Mouse (Mus musculus): ENCODE data around the gene Tomm22.
A peak's percentile ranks its signal among the peaks of the same experiment; 100 is the strongest.

The Tomm22 gene

GRCm38 (mm10) chr15:79686046-79686869 is 15.6 kb downstream of the Tomm22 start:
- DNase-seq (ENCODE audit: low read depth, low spot score), result no peak

GRCm38 (mm10) chr15:79687175-79687574 is 16.5 kb downstream of the Tomm22 start:
- no peak for DNase-seq (ENCODE audit: low read depth, low spot score)

GRCm38 (mm10) chr15:79687646-79688267 is 17.1 kb downstream of the Tomm22 start, which contains the start of gene Josd1:
Josd1 (minus strand) TSS chr15:79687919.
- peak; percentile 81 for DNase-seq (ENCODE audit: low read depth, low spot score)

GRCm38 (mm10) chr15:79688268-79688956 is 17.8 kb downstream of the Tomm22 start:
- no peak for DNase-seq (ENCODE audit: low read depth, low spot score)

GRCm38 (mm10) chr15:79689662-79690425 is 19.2 kb downstream of the Tomm22 start:
- no peak for DNase-seq (ENCODE audit: low read depth, low spot score)

GRCm38 (mm10) chr15:79690426-79691022 is 19.9 kb downstream of the Tomm22 start, which contains the start of gene Gtpbp1:
Gtpbp1 (plus strand) TSS chr15:79690845.
- peak; percentile 97 for DNase-seq (ENCODE audit: low read depth, low spot score)

- DNase-seq (ENCODE audit: low read depth, low spot score), result no peak
Measured at GRCm38 (mm10) chr15:79691023-79691508, 20.4 kb downstream of the Tomm22 start.

- DNase-seq (ENCODE audit: low read depth, low spot score), result no peak
Measured at GRCm38 (mm10) chr15:79692334-79692733, 21.7 kb downstream of the Tomm22 start.

GRCm38 (mm10) chr15:79693740-79694139 is 23.1 kb downstream of the Tomm22 start:
- DNase-seq (ENCODE audit: low read depth, low spot score), result no peak

- no peak for DNase-seq (ENCODE audit: low read depth, low spot score)
Measured at GRCm38 (mm10) chr15:79694512-79694911, 23.9 kb downstream of the Tomm22 start.

- no peak for DNase-seq (ENCODE audit: low read depth, low spot score)
Measured at GRCm38 (mm10) chr15:79695516-79695915, 24.9 kb downstream of the Tomm22 start.

- DNase-seq (ENCODE audit: low read depth, low spot score), result no peak
Measured at GRCm38 (mm10) chr15:79696508-79696907, 25.8 kb downstream of the Tomm22 start.

- DNase-seq (ENCODE audit: low read depth, low spot score), result no peak
Measured at GRCm38 (mm10) chr15:79697011-79697410, 26.4 kb downstream of the Tomm22 start.

- DNase-seq (ENCODE audit: low read depth, low spot score), result no peak
Measured at GRCm38 (mm10) chr15:79697558-79698187, 27.0 kb downstream of the Tomm22 start.

GRCm38 (mm10) chr15:79706603-79707214 is 36.0 kb downstream of the Tomm22 start:
- no peak for DNase-seq (ENCODE audit: low read depth, low spot score)

- DNase-seq (ENCODE audit: low read depth, low spot score), result no peak
Measured at GRCm38 (mm10) chr15:79708229-79708822, 37.7 kb downstream of the Tomm22 start.

- DNase-seq (ENCODE audit: low read depth, low spot score), result no peak
Measured at GRCm38 (mm10) chr15:79715646-79716045, 45.0 kb downstream of the Tomm22 start.

- no peak for DNase-seq (ENCODE audit: low read depth, low spot score)
Measured at GRCm38 (mm10) chr15:79716710-79717109, 46.0 kb downstream of the Tomm22 start.

GRCm38 (mm10) chr15:79720267-79720666 is 49.6 kb downstream of the Tomm22 start:
- DNase-seq (ENCODE audit: low read depth, low spot score), result no peak

GRCm38 (mm10) chr15:79720796-79721195 is 50.1 kb downstream of the Tomm22 start:
- DNase-seq (ENCODE audit: low read depth, low spot score), result no peak
